Mouse (Mus musculus): Measurements from ENCODE around the gene Gm11168. TPM values are rescaled to one million over a fixed set of nuclear protein-coding genes. Genes with fewer than 3 reads are reported as not detected.
"Not testable (repeated sequence)": the region's sequence is repeated elsewhere in the genome, so short reads cannot be mapped to it uniquely, and the experiment has no call there.

The Gm11168 gene
- not detected in 2 replicates for polyA plus RNA-seq (2015; fragmentation: Nextera tagmentation; extraction: Ambion mirVana)

- H3K4me2 ChIP-seq (ENCODE audit: low read depth, low read length); ATAC-seq; H3K9me3 ChIP-seq (ENCODE audit: control insufficient read depth, low read length); H3K27ac ChIP-seq (ENCODE audit: low read length); H3K9ac ChIP-seq (ENCODE audit: low read depth, low read length); H3K4me3 ChIP-seq (ENCODE audit: low read length); H3K36me3 ChIP-seq (ENCODE audit: control insufficient read depth, insufficient read depth, low read length); H3K27me3 ChIP-seq (replicated peaks; ENCODE audit: control insufficient read depth, insufficient read depth, low read length); H3K4me1 ChIP-seq (ENCODE audit: control insufficient read depth, insufficient read depth, low read length): not testable (repeated sequence)
- 71% methylated on average over 6 of the region's 14 CpGs for WGBS
These were observed at the start of gene Gm11168 for GRCm38 (mm10) chr9:3002794-3003396. Gene Gm11168, plus strand, starts transcription at chr9:3003346.

- H3K9me3 ChIP-seq (ENCODE audit: control insufficient read depth, low read length); ATAC-seq; H3K27me3 ChIP-seq (replicated peaks; ENCODE audit: control insufficient read depth, insufficient read depth, low read length); H3K4me2 ChIP-seq (ENCODE audit: low read depth, low read length); H3K4me1 ChIP-seq (ENCODE audit: control insufficient read depth, insufficient read depth, low read length); H3K27ac ChIP-seq (ENCODE audit: low read length); H3K4me3 ChIP-seq (ENCODE audit: low read length); H3K9ac ChIP-seq (ENCODE audit: low read depth, low read length); H3K36me3 ChIP-seq (ENCODE audit: control insufficient read depth, insufficient read depth, low read length): not testable (repeated sequence)
- 68% methylated on average over 12 of the region's 12 CpGs for WGBS
These were observed 2.6 kb upstream of the Gm11168 start, which contains the start of gene Gm10722 for GRCm38 (mm10) chr9:3000445-3000972. Gene Gm10722, plus strand, starts transcription at chr9:3000922.

GRCm38 (mm10) chr9:3001006-3001405 is 2.1 kb upstream of the Gm11168 start:
- not testable (repeated sequence) for H3K27me3 ChIP-seq (replicated peaks; ENCODE audit: control insufficient read depth, insufficient read depth, low read length)
- 65% methylated on average over 8 of the region's 8 CpGs for WGBS

GRCm38 (mm10) chr9:3001948-3002659 is 1.0 kb upstream of the Gm11168 start:
- not testable (repeated sequence) for H3K27me3 ChIP-seq (replicated peaks; ENCODE audit: control insufficient read depth, insufficient read depth, low read length); H3K4me3 ChIP-seq (ENCODE audit: low read length); H3K27ac ChIP-seq (ENCODE audit: low read length); H3K4me1 ChIP-seq (ENCODE audit: control insufficient read depth, insufficient read depth, low read length); H3K36me3 ChIP-seq (ENCODE audit: control insufficient read depth, insufficient read depth, low read length); H3K9ac ChIP-seq (ENCODE audit: low read depth, low read length); H3K4me2 ChIP-seq (ENCODE audit: low read depth, low read length); H3K9me3 ChIP-seq (ENCODE audit: control insufficient read depth, low read length)
- ATAC-seq = peak; percentile 86
- WGBS = 55% methylated on average over 8 of the region's 11 CpGs

More at GRCm38 (mm10) chr9:3001006-3001405, 2.1 kb upstream of the Gm11168 start:
- H3K4me1 ChIP-seq (ENCODE audit: control insufficient read depth, insufficient read depth, low read length); ATAC-seq; H3K27ac ChIP-seq (ENCODE audit: low read length); H3K9me3 ChIP-seq (ENCODE audit: control insufficient read depth, low read length); H3K9ac ChIP-seq (ENCODE audit: low read depth, low read length); H3K4me3 ChIP-seq (ENCODE audit: low read length); H3K36me3 ChIP-seq (ENCODE audit: control insufficient read depth, insufficient read depth, low read length); H3K4me2 ChIP-seq (ENCODE audit: low read depth, low read length): not testable (repeated sequence)

- WGBS = 80% methylated on average over 1 of the region's 5 CpGs
- not testable (repeated sequence) for ATAC-seq; H3K4me2 ChIP-seq (ENCODE audit: low read depth, low read length)
These were observed 3.0 kb downstream of the Gm11168 start for GRCm38 (mm10) chr9:3006179-3006578.

GRCm38 (mm10) chr9:3006636-3007035 is 3.5 kb downstream of the Gm11168 start:
- H3K4me3 ChIP-seq (ENCODE audit: low read length) = not testable (repeated sequence)

More at GRCm38 (mm10) chr9:3006179-3006578, 3.0 kb downstream of the Gm11168 start:
- H3K27ac ChIP-seq (ENCODE audit: low read length); H3K4me1 ChIP-seq (ENCODE audit: control insufficient read depth, insufficient read depth, low read length); H3K9me3 ChIP-seq (ENCODE audit: control insufficient read depth, low read length); H3K4me3 ChIP-seq (ENCODE audit: low read length); H3K9ac ChIP-seq (ENCODE audit: low read depth, low read length); H3K27me3 ChIP-seq (replicated peaks; ENCODE audit: control insufficient read depth, insufficient read depth, low read length); H3K36me3 ChIP-seq (ENCODE audit: control insufficient read depth, insufficient read depth, low read length): not testable (repeated sequence)

GRCm38 (mm10) chr9:3007272-3007671 is 4.1 kb downstream of the Gm11168 start:
- not testable (repeated sequence) for H3K4me1 ChIP-seq (ENCODE audit: control insufficient read depth, insufficient read depth, low read length); H3K9ac ChIP-seq (ENCODE audit: low read depth, low read length); H3K4me2 ChIP-seq (ENCODE audit: low read depth, low read length); H3K27me3 ChIP-seq (replicated peaks; ENCODE audit: control insufficient read depth, insufficient read depth, low read length); ATAC-seq; H3K36me3 ChIP-seq (ENCODE audit: control insufficient read depth, insufficient read depth, low read length); H3K4me3 ChIP-seq (ENCODE audit: low read length); H3K27ac ChIP-seq (ENCODE audit: low read length); H3K9me3 ChIP-seq (ENCODE audit: control insufficient read depth, low read length)
- WGBS = 70% methylated on average over 6 of the region's 9 CpGs

More at GRCm38 (mm10) chr9:3006636-3007035, 3.5 kb downstream of the Gm11168 start:
- peak; percentile 74 for ATAC-seq
- H3K9ac ChIP-seq (ENCODE audit: low read depth, low read length); H3K9me3 ChIP-seq (ENCODE audit: control insufficient read depth, low read length); H3K4me1 ChIP-seq (ENCODE audit: control insufficient read depth, insufficient read depth, low read length); H3K36me3 ChIP-seq (ENCODE audit: control insufficient read depth, insufficient read depth, low read length); H3K27me3 ChIP-seq (replicated peaks; ENCODE audit: control insufficient read depth, insufficient read depth, low read length); H3K4me2 ChIP-seq (ENCODE audit: low read depth, low read length); H3K27ac ChIP-seq (ENCODE audit: low read length): not testable (repeated sequence)
- 69% methylated on average over 7 of the region's 8 CpGs for WGBS

GRCm38 (mm10) chr9:3009331-3009730 is 6.2 kb downstream of the Gm11168 start:
- H3K4me2 ChIP-seq (ENCODE audit: low read depth, low read length); H3K4me3 ChIP-seq (ENCODE audit: low read length); H3K27me3 ChIP-seq (replicated peaks; ENCODE audit: control insufficient read depth, insufficient read depth, low read length); H3K9me3 ChIP-seq (ENCODE audit: control insufficient read depth, low read length); H3K4me1 ChIP-seq (ENCODE audit: control insufficient read depth, insufficient read depth, low read length); H3K9ac ChIP-seq (ENCODE audit: low read depth, low read length); H3K36me3 ChIP-seq (ENCODE audit: control insufficient read depth, insufficient read depth, low read length); H3K27ac ChIP-seq (ENCODE audit: low read length): not testable (repeated sequence)
- 0 out of 2 replicates have a peak, but pooled peaks have one; percentile 51 for ATAC-seq
- no CpG with 5 or more reads among the region's 5 CpGs for WGBS

- H3K4me2 ChIP-seq (ENCODE audit: low read depth, low read length); H3K36me3 ChIP-seq (ENCODE audit: control insufficient read depth, insufficient read depth, low read length); H3K9ac ChIP-seq (ENCODE audit: low read depth, low read length); H3K27ac ChIP-seq (ENCODE audit: low read length); H3K27me3 ChIP-seq (replicated peaks; ENCODE audit: control insufficient read depth, insufficient read depth, low read length); H3K9me3 ChIP-seq (ENCODE audit: control insufficient read depth, low read length); ATAC-seq; H3K4me1 ChIP-seq (ENCODE audit: control insufficient read depth, insufficient read depth, low read length); H3K4me3 ChIP-seq (ENCODE audit: low read length): not testable (repeated sequence)
- 87% methylated on average over 2 of the region's 7 CpGs for WGBS
These were observed 9.0 kb downstream of the Gm11168 start for GRCm38 (mm10) chr9:3012054-3012621.
